Mouse (Mus musculus) forebrain, embryonic 11.5 days (tissue): Measurements from ENCODE around the gene Zmynd11. TPM values are rescaled to one million over a fixed set of nuclear protein-coding genes. Genes with fewer than 3 reads are reported as not detected.

Experiments used
- ATAC-seq: fragments of 200-750 bp; cut with Nextera tagmentation; replicated peaks from 2 replicates; pipeline ENCODE4 v1.8.0; 2017; ENCODE audit warnings: moderate TSS enrichment; ENCODE audit not compliant: low FRiP score
- DNase-seq: peaks from one replicate; pipeline ENCODE4 v3.0.0-alpha.2; 2017; ENCODE audit warnings: low spot score
- H3K27ac ChIP-seq: fragments of 300-500 bp; sonication (generic); 2 replicates; pipeline ENCODE4 v1.5.1; 2014; ENCODE audit warnings: low read depth, low read length
- H3K27me3 ChIP-seq: fragments of 300-500 bp; sonication (generic); 2 replicates; pipeline ENCODE4 v1.6.1; 2014; ENCODE audit warnings: mild to moderate bottlenecking, low read length, mixed read lengths; ENCODE audit not compliant: control insufficient read depth, insufficient read depth
- H3K36me3 ChIP-seq: fragments of 300-500 bp; sonication (generic); 2 replicates; pipeline ENCODE4 v1.6.1; 2014; ENCODE audit warnings: mild to moderate bottlenecking, low read length, moderate library complexity, mixed read lengths; ENCODE audit not compliant: control insufficient read depth, insufficient read depth
- H3K4me1 ChIP-seq: fragments of 300-500 bp; sonication (generic); replicated peaks from 2 replicates; pipeline ENCODE4 v1.6.1; 2014; ENCODE audit warnings: low read length, mixed read lengths; ENCODE audit not compliant: control insufficient read depth, insufficient read depth
- H3K4me2 ChIP-seq: fragments of 300-500 bp; sonication (generic); 2 replicates; pipeline ENCODE4 v1.6.1; 2014; ENCODE audit warnings: low read depth, mild to moderate bottlenecking, low read length, moderate library complexity, mixed read lengths; ENCODE audit not compliant: severe bottlenecking
- H3K4me3 ChIP-seq: fragments of 300-500 bp; sonication (generic); 2 replicates; pipeline ENCODE4 v1.5.1; 2014; ENCODE audit warnings: low read depth, low read length
- H3K9ac ChIP-seq: fragments of 300-500 bp; sonication (generic); 2 replicates; pipeline ENCODE4 v1.6.1; 2014; ENCODE audit warnings: low read length
- H3K9me3 ChIP-seq: fragments of 300-500 bp; sonication (generic); 2 replicates; pipeline ENCODE4 v1.6.1; 2016; ENCODE audit warnings: low read length, mixed read lengths; ENCODE audit not compliant: control insufficient read depth
- WGBS: fragments of 180-500 bp; shearing (Covaris S2); extraction: QIAGEN DNeasy Blood & Tissue Kit; methylation state at CpG from one replicate; pipeline ENCODE4 v1.1.7; 2014; 5-methylcytosine and 5-hydroxymethylcytosine counted together
- polyA plus RNA-seq: library from polyadenylated mRNA; unstranded; fragments of >200 nt; fragmentation: Nextera tagmentation; extraction: Ambion mirVana; gene quantifications from 2 replicates; pipeline ENCODE4 v1.2.1, GENCODE M21; 2014

Zmynd11 gene
- polyA plus RNA-seq: 138 and 160 TPM in 2 replicates

DNA sequence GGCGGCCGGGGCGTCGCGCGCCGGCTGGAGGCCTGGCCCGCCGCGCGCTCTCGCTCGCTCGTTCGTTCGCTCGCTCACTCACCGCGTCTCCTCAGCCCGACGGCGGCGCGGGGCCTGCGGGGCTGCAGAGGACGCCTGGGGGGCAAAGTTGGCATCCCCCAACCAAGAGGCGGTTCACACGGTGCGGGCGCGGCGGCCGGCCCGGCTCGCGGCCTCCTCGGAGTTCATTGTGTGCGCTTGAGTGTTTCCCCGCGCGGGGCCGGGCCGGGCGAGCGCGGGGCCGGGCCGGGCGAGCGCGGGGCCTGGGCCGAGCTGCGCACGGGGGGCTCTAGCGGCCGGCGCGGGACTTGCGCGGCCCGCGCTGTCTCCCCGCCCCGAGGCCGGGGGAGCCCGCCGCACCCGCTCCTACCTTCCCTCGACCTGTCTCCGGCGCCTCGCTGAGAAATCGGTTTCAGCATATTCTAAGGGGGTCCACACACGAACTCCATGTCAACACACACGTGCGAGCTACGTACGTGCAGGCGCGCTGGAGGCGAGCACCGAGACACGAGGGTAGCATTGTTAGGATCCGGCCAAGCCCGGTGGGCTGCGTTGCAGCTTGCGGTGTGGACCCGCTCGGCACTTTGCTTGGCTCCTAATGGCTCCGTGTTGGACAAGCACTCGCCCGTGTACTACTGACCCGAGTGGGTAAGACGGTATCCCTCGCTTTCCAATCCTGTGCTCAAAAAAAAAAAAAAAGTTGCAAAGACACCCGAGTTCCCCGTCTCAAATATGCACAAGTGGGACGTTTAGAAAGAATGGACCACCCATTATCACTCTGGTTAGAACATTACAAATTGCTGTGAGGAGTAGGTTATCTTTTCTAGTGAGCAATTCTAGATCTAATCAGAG, at the start of gene Zmynd11:
Zmynd11 (minus strand) TSS at position 685 of the 891 bp plus-strand sequence.
- Histone ChIP-seq H3K36me3 (no peaks in the 10 kb centered on the region), H3K27ac (peak within 1 kb of the TSS; percentile 96), H3K4me2 (peak within 1 kb of the TSS; percentile 70), H3K9ac (peak within 1 kb of the TSS; percentile 98), H3K4me3 (peak within 1 kb of the TSS; percentile 92), H3K27me3 (no peaks in the 10 kb centered on the region), H3K9me3 (no peaks in the 10 kb centered on the region), H3K4me1 (peaks cover 17% of the 10 kb centered on the region; the same call in 1 of the 2 replicates)
- WGBS: under 1% methylated on average over 93 of the region's 98 CpGs
- ATAC-seq (peak; percentile 85), DNase-seq (peak; percentile 84)

- Histone ChIP-seq H3K9me3 (no peaks in the 10 kb centered on the region), H3K27me3 (no peaks in the 10 kb centered on the region), H3K4me3 (peak overlapping the region; percentile 22), H3K36me3 (no peaks in the 10 kb centered on the region), H3K27ac (peak overlapping the region; percentile 68), H3K4me2 (peak overlapping the region; percentile 57), H3K4me1 (no peaks in the 10 kb centered on the region), H3K9ac (peak overlapping the region; percentile 44; the same call in 1 of the 2 replicates)
- DNase-seq (peak; percentile 70), ATAC-seq (peak; percentile 92)
- WGBS: 2% methylated on average over 12 of the region's 12 CpGs
Observed at GRCm38 (mm10) chr13:9795889-9796631, 30.9 kb upstream of the Zmynd11 start.

GRCm38 (mm10) chr13:9786050-9786449, 20.9 kb upstream of the Zmynd11 start:
- no peak for DNase-seq
- Histone ChIP-seq H3K27ac (no peak overlapping the region), H3K9me3 (no peaks in the 10 kb centered on the region), H3K4me1 (no peaks in the 10 kb centered on the region), H3K9ac (no peak overlapping the region), H3K4me3 (no peak overlapping the region), H3K4me2 (no peak overlapping the region), H3K27me3 (no peaks in the 10 kb centered on the region), H3K36me3 (no peaks in the 10 kb centered on the region)
- 72% methylated on average over 3 of the region's 3 CpGs for WGBS
- peak; percentile 58; the same call in 1 of the 2 replicates for ATAC-seq

GRCm38 (mm10) chr13:9783717-9784116, 18.6 kb upstream of the Zmynd11 start:
- ATAC-seq (no peak), DNase-seq (no peak)
- Histone ChIP-seq H3K36me3 (no peaks in the 10 kb centered on the region), H3K9me3 (no peaks in the 10 kb centered on the region), H3K4me1 (no peaks in the 10 kb centered on the region), H3K4me3 (no peak overlapping the region), H3K9ac (no peak overlapping the region), H3K27ac (no peak overlapping the region), H3K4me2 (no peak overlapping the region), H3K27me3 (no peaks in the 10 kb centered on the region)
- WGBS: 84% methylated on average over 3 of the region's 3 CpGs

DNA sequence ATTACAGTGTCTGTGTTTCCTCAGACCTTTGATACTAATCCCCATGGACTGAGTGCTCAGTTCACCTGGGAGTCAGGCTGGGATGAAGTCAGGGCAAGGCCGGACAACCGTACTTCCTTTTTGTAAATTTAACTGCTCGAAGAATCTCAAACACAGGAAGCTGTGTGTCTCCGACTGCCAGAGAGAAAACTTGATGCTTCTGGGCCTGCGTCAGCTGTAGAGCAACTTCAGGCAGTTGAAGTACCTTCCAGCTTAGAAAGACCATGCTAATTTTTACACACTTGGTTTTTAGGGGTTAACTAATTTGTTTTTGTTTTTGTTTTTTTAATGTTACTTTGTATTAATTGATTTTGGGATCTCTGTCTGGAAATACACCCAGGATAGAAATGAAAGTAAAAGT, 10.8 kb upstream of the Zmynd11 start:
- Histone ChIP-seq H3K4me2 (no peak overlapping the region), H3K9ac (no peak overlapping the region), H3K27ac (no peak overlapping the region), H3K36me3 (no peaks in the 10 kb centered on the region), H3K9me3 (no peaks in the 10 kb centered on the region), H3K27me3 (no peaks in the 10 kb centered on the region), H3K4me3 (no peak overlapping the region), H3K4me1 (no peaks in the 10 kb centered on the region)
- no peak for DNase-seq
- 72% methylated on average over 5 of the region's 5 CpGs for WGBS
- ATAC-seq: no peak

DNA sequence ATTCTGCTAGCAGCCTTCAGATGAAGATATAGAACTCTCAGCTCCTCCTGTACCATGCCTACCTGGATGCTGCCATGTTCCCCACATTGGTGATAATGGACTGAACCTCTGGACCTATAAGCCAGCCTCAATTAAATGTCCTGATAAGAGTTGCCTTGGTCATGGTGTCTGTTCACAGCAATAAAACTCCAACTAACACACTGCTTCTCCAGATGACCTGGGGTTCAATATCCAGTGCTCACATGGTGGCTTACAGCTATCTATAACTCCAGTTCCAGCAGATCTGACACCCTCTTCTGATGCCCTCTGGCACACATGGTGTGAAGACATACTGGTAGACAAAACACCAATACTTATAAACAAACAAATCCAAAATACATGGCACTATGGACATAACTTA, 8.9 kb upstream of the Zmynd11 start:
- no peak for ATAC-seq
- Histone ChIP-seq H3K4me3 (no peak overlapping the region), H3K36me3 (no peaks in the 10 kb centered on the region), H3K9me3 (no peaks in the 10 kb centered on the region), H3K4me2 (no peak overlapping the region), H3K9ac (no peak overlapping the region), H3K27ac (no peak overlapping the region), H3K4me1 (no peaks in the 10 kb centered on the region), H3K27me3 (no peaks in the 10 kb centered on the region)
- no peak for DNase-seq

DNA sequence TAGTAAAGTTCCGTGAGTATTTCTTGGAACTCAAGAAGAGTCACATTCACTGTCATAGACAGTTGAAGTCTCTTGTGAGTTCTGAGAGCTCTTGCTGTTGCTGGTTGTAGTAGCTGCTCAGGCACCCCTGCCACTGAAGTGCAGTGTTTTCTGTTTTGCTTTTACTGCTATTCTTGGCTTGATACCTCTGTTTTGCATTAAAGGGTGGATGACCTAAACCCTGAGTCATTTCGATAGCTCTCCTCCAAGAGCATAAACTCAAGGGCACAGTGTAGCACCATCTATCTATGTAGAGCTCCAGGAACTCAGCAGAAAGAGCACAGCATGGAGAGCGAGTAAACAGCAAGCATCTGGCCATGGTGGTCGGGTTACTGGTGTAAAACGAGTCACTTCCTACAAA, 2.1 kb upstream of the Zmynd11 start:
- Histone ChIP-seq H3K4me3 (no peak overlapping the region), H3K36me3 (no peaks in the 10 kb centered on the region), H3K27me3 (no peaks in the 10 kb centered on the region), H3K4me1 (peaks cover 11% of the 10 kb centered on the region; the same call in 1 of the 2 replicates), H3K27ac (no peak overlapping the region), H3K9me3 (no peaks in the 10 kb centered on the region), H3K4me2 (no peak overlapping the region), H3K9ac (no peak overlapping the region)
- 64% methylated on average over 5 of the region's 5 CpGs for WGBS
- ATAC-seq (no peak), DNase-seq (no peak)

GRCm38 (mm10) chr13:9766497-9766896, 1.4 kb upstream of the Zmynd11 start:
- Histone ChIP-seq H3K27ac (no peak overlapping the region), H3K9ac (no peak overlapping the region), H3K27me3 (no peaks in the 10 kb centered on the region), H3K4me2 (no peak overlapping the region), H3K4me3 (no peak overlapping the region), H3K9me3 (no peaks in the 10 kb centered on the region), H3K36me3 (no peaks in the 10 kb centered on the region), H3K4me1 (peaks cover 14% of the 10 kb centered on the region; the same call in 1 of the 2 replicates)
- 60% methylated on average over 1 of the region's 1 CpGs for WGBS
- DNase-seq: no peak
- no peak for ATAC-seq
